Mouse (Mus musculus) natural killer cell, adult 2 months (primary cell): Measurements from ENCODE around the gene Tmem107.

ENCODE experiments used
- DNase-seq, 2 experiments: peaks; one replicate each; pipeline ENCODE4 v3.0.0; 2022; ENCODE audit warnings: low spot score in 2 of 2

Tmem107 gene

GRCm38 (mm10) chr11:69105796-69106195 lies 35.2 kb downstream of the Tmem107 start:
- no peak for DNase-seq

DNA sequence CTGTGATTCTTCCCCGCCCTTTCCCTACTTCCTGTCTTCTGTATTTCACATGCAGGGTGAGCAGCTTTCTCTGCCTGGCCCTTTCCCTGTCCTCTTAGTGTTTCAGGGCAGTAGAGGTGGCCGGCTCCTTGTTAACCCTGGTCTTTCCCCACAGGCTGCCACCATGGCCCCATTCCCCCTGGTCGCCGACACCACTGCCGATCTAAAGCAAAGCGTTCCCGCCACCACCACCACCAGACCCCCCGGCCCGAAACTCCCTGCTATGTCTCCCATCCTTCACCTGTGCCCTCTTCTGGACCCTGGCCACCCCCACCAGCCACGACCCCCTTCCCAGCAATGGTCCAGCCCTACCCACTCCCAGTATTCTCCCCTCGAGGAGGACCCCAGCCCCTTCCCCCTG lies 35.7 kb downstream of the Tmem107 start:
- DNase-seq: no peak

GRCm38 (mm10) chr11:69106842-69107241 lies 36.2 kb downstream of the Tmem107 start:
- no peak for DNase-seq

- DNase-seq: no peak
Observed at GRCm38 (mm10) chr11:69107676-69108075, 37.1 kb downstream of the Tmem107 start.

- DNase-seq: no peak
Observed at GRCm38 (mm10) chr11:69108223-69108622, 37.6 kb downstream of the Tmem107 start.

DNA sequence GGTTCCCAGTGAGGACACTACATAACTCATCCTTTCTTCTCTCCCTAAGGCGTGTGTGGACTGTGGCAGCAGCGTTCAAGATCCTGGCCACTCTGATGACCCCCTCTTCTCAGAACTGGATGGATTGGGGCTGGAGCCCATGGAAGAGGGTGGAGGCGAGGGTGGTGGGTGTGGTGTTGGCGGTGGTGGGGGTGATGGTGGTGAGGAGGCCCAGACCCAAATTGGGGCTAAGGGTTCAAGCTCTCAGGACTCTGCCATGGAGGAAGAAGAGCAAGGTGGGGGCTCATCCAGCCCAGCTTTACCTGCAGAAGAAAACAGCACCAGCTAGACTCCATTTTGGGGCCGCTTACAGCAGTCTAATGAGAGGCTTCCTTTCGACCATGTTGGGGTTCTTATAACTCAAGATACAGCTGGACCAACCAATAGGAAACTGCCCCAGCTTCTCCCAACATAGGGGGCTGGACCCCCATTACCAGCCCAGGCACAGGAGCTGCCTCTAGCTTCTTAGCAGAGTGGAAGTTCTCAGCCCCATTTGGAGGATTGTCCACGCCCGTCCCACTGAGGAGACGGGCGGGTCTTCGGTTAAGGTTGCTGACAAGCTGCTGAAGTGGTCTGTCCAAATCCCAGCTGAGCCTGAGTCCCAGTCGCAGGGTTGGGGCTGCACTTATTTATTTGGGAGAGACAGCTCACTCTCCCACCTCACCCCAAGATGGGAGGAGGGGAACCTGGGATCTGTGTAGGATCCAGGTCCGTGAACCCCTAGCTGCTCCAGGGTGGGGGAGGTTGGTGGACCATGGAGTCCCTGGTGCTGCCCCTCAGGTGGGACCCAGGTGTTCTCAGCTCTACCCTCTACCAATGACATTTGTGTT lies 38.7 kb downstream of the Tmem107 start:
- DNase-seq: no peak

GRCm38 (mm10) chr11:69110319-69111046 lies 39.9 kb downstream of the Tmem107 start:
- DNase-seq: peak; percentile 92

- no peak for DNase-seq
Observed at GRCm38 (mm10) chr11:69111051-69111810, 40.6 kb downstream of the Tmem107 start.

- DNase-seq: no peak
Observed at GRCm38 (mm10) chr11:69111865-69112264, 41.3 kb downstream of the Tmem107 start.

DNA sequence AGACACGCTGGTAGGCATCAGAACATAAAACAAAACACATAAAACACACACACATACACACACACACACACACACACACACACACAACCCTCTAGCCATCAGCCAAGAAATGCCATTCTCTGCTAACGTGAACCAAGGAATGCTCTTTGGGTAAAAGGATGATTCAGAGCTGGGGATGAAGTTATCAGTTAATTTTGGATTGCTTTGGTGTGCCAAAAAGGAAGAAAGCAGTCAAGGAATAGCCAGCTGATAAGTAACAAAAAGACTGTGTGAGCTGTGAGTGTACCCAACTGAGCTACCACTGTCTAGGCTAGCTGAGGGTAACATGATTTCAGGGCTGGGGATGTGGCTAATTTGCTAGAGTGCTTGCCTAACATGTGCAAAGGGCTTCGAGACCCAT lies 43.4 kb downstream of the Tmem107 start:
- DNase-seq: no peak

DNA sequence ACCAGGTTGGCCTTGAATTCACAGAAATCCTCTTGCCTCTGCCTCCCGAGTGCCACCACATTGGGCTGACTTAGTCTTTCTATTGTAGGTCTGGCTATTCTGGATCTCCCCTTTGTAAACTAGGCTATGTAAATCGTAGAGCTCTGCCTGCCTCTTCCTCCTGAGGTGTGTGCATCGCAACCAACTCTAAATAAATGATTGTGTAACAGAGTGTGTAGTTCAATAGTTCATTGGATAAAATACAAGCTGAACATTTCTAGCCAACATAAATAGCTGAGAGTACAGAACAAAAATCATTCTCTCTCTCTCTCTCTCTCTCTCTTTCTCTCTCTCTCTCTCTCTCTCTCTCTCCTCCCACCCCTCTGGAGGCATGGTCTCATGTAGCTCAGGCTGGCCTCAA lies 44.0 kb downstream of the Tmem107 start:
- no peak for DNase-seq

DNA sequence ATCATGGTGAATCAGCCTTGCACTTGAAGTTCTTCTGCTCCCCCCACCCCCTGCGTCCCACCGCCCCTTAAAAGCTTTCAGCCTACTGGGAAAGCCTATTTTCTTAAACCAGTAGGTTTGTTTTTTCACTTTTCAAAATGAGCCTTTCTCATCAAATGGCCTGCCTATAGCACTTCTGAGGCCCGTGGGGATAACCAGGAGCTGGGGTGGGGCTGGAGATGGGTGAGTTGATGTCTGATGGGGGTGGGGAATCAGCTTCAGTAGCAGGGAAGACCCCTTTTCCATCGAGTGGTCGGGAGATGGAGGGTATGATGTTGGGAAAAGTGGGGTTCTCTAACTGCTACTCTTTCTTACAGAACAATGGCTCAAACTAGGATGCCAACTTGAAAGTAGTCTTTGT lies 46.2 kb downstream of the Tmem107 start:
- DNase-seq: no peak

- DNase-seq: peak; percentile 57 to 60
Observed at GRCm38 (mm10) chr11:69117737-69118695, 47.4 kb downstream of the Tmem107 start.

DNA sequence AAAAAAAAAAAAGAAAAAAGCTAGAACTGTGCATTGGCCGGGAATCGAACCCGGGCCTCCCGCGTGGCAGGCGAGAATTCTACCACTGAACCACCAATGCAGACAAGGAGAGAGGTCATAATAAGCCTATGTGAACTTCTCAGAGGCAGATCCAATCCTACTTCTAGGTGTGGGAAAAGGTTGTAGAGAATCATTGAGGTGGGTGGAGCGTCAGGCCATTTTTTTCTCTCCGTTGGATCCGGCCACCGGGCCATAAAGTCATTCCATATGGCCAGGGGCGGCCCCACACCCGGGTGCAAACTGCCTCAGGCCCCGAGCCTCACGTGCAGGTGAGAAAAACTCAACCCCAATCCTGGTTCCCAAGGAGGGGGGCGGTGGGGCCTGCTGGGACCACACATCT lies 48.2 kb downstream of the Tmem107 start:
- peak; percentile 88 to 90 for DNase-seq

DNA sequence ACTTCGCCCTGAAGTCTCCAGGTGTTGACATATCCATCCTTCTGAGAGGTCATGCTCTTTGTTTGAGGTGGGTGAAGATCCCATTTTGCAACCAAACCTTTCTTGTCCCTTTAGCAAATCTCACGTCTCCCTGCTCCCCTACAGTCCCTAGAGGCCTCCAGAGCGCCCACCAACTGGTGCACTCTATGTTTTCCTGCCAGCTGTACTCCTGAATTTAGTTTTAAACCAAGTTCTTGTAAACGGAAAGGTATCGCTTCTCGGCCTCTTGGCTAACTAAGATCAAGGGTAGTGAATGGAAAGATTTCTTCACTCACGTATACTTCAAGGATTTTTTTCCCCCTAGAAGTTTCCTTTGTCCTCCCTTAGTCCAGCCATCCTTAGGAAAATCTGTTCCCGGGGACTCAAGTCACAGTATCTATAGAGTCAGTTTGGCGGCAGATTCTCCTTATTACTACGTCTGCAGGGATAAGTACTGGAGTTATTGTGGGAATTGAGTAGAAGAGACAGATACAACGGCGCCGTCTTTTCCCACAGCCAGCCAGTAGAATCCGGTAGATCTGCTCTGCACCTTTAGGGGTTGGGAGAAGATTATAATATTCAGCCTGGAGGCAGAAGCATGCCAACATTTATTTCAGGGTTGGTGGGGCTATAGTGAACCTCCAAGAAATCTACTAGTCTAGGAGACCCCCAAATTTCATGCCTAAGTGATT lies 49.0 kb downstream of the Tmem107 start:
- no peak for DNase-seq

DNA sequence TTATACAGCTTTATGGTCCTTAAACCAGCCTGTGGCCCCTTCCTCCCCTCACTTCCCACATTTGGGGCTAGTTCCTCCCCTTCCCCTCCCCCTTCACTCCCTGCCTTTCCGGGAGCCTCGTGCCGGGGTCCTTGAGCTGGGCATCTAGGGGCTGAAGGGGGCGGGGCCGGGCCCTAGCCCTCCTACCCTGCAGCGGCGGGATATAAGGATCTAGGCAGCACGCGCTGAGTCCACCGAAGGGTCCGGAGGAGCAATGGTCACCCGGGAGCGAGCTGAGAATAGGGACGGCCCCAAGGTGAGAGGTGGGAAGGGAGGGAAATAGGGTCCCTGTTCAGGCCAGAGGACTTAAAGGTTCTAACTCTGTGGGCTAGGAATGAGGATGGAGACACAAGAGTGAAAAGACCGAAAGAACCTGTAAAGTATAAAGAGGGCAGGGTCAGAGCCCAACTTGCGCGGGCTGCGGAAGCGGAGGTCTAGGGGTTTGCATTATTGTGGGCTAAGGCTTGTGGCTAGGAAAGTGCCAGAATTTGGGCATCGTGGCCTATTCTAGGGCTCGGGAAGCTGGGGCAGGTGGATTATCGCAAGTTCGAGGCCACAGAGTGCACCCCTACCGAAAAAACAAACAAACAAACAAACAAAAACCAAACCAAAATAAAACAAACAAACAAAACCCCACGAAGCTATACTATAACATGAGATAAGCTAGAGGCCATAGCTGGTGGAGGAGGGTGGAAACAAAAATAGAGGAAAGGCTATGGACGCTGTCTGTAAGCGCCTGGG lies 49.8 kb downstream of the Tmem107 start, which contains the start of gene Hes7:
TSS of gene Hes7 (plus strand) at position 184 of the 780 bp plus-strand sequence.
- no peak for DNase-seq

DNA sequence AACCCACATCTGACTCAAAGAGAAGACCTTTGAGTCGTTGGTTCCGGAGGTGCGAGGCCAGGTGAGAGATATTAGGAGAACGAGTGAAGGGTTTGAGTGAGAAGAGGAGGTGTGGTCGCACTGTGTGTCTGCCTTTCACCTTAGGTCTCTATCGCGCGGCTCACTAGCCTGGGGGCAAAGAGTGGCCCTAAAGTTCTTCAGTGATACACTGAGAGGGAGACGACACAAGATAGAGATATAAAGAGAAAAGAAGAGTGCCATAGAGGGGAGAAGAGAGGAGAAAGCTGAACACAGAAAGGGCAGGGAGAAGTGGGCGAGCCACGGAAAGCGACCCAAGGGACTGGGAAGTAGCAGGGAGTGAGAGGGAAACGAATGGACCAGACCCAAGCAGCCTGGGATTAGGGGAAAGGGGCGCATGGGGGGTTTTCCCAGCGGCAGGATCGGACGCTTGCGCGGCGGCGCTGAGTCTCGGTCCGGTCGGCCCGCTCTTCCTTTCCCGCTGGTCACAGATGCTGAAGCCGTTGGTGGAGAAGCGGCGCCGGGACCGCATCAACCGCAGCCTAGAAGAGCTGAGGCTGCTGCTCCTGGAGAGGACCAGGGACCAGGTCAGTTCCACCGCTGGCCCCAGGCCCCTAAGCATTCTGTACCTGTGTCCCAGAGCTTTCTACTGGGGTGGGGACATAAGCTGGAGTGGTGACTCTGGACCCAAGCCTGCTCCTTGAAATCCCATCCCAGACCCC lies 50.6 kb downstream of the Tmem107 start:
- DNase-seq: no peak

GRCm38 (mm10) chr11:69121741-69122335 lies 51.2 kb downstream of the Tmem107 start:
- DNase-seq: no peak
